Mouse (Mus musculus) thymus, postnatal 4 days (tissue): ENCODE data around the gene Arl1.
"Not testable (repeated sequence)": the region's sequence is repeated elsewhere in the genome, so short reads cannot be mapped to it uniquely, and the experiment has no call there.

Experiments used
- DNase-seq: peaks from one replicate; pipeline ENCODE4 v3.0.0; 2021

Gene Arl1

DNA sequence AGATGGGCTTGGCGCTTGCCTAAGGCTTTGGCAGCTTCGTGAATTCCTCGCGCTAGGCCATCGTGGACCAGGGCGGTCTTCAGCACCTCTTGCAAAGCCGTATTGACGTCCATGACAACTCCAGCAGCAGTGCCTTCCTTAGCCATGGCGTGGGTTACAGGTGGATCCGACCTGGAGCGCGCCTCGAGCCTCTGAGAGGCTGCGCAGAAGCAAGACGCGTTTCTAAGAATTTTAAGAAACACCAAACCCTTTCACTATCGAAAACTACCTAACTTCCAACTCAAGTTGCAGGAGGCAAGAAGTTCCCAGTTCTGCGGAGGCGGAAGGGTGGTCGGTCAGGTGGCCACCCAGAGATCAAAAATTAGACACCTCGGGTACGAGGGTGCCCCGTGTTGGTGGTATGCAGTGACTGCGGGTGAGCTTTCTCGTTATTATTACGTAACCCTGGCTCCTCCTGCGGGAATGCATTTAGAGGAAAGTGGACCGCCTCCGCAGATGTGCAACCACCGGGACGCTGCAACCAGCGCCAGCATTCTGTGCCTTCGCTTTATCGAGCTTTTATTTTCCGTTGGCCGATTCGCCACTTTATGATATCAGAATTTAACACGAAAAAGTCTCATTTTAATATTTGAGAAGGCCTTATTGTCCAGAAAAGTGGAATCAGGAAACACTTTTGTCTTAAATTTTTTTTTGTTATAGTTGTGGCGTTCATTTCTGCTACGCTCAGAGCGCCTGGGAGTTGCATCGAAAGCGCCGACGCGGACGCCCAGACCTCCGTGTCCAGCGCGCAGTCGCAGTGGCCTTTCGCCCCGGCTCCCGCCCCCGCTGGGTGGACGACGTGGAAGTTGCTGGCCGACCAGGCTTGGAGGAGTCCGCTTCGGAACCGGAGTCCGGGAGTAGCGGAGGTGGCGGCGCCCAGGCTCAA, at the start of gene Arl1:
Arl1 (plus strand) TSS at position 288 of the 925 bp plus-strand sequence.
- peak; percentile 90 for DNase-seq

GRCm38 (mm10) chr10:88682904-88683563, 47.6 kb upstream of the Arl1 start:
- no peak for DNase-seq

GRCm38 (mm10) chr10:88684925-88685324, 45.7 kb upstream of the Arl1 start, which contains the start of gene Spic:
Gene Spic (minus strand): TSS chr10:88685015.
- DNase-seq, result no peak

GRCm38 (mm10) chr10:88700938-88701337, 29.7 kb upstream of the Arl1 start:
- no peak for DNase-seq

- DNase-seq, result no peak
Observed at GRCm38 (mm10) chr10:88708671-88709523, 21.8 kb upstream of the Arl1 start.

GRCm38 (mm10) chr10:88712359-88712758, 18.3 kb upstream of the Arl1 start:
- DNase-seq, result no peak

DNA sequence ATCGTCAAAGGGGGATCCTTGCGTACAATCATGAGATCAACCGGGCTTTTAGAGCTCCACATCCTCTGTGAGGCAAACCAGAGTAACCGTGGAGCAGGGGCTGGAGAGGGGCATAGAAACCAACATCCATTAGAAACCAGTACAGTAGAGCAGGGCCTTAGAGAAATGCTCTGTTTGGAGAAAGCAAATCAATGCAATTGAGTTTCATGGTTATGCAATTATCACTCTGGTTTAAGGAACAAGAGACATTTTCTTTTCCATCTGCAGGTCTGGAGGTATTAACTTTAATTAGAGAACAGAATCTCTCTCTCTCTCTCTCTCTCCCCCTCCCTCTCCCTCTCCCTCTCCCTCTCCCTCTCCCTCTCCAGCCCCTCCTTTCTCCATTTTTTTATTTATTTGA, 15.9 kb upstream of the Arl1 start:
- DNase-seq, result no peak

DNA sequence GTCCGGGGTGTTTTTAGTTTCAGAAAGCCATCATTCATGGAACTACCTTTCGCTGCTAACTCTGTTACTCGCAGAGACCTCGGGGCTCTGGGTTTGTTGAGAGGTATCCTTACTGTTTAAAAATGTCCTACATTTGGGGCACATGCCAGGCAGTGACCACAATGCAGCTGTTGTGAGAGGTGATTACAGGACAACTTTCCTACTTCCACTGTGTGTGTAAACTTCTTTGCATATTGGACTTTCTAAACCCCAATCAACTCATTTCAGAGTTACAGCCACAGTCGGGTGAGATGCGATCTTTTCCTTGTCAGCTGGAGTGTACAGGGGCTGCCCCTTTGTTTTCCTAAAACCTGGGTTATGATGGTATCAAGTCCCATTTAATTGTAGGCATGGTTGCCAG, 15.0 kb upstream of the Arl1 start:
- no peak for DNase-seq

DNA sequence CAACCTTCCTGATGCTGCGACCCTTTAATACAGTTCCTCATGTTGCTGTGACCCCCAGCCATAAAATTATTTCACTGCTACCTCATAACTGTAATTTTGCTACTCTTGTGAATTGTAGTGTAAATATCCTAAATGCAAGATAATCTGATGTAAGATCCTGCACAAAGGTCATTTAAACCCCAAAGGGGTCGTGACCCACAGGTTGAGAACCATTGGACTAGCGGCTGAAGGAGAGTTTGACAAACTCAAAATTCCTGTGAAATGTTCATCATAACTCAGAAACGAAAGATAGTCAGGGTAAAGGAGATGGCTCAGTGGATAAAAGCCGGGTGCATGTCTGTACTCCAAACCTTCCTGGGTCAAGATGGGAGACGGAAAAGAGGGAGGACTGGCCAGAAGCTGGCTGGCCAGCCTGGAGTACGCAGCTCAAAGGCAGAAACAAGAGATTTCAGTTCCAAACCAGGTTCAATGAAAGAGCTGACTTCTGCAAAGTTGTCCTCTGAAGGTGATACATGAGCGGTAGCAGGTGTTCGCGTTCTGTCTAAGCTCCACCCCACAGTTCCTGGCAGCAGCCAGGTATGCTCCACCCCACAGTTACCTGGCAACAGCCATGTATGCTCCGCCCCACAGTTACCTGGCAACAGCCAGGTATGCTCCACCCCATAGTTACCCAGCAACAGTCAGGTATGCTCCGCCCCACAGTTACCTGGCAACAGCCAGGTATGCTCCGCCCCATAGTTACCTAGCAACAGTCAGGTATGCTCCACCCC, 13.5 kb upstream of the Arl1 start:
- no peak for DNase-seq

DNA sequence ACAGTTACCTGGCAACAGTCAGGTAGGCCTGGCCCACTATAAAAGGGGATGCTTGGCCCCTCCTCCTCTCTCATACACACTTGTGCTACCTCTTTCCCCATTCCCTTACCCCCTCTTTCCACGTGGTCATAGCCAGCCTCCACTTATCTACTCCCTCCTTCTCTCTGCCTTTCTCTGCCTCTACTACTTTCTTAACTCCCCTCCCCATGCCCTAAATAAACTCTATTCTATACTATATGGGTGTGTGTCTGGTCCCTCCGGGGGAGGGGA, 13.0 kb upstream of the Arl1 start:
- DNase-seq, result no peak

DNA sequence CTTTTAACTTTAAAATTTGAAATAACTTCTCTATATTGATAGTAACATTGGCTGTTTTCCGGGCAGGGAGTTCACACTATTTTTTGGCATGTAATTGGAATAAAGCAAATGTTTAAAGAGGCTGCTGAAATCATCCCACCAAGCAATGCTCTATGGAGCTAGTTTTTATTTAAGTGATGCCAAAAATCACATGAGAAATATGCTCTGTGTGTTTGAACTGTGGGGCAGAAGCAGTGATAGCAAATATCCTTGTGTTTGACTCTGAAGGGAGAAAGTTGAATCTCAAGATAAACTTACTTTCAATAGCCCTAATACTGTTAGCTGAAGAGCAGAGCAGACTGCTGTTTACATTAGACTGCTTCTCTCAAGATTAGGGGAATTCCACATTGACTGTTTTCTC, 11.0 kb upstream of the Arl1 start:
- no peak for DNase-seq

GRCm38 (mm10) chr10:88725343-88725742, 5.3 kb upstream of the Arl1 start:
- no peak for DNase-seq

DNA sequence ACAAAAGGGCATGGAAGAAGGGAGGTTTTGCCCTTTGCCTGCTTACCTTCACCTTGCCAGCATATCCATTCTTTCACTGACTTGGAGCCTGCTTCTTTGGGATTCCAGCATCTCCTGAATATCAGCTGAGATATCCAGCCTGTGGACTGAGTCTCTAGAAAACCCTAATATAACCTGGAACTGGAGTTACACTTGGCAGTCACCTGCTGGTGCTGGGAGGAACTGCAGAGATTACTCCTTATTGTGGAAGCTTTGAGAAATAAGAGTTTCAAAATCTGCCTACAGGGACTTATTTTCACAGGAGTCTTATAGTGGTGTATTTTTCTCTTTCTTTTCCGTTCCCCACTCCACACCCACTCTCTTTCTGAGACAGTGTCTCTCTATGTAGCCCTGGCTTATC, 3.5 kb upstream of the Arl1 start:
- DNase-seq, result peak; percentile 73

DNA sequence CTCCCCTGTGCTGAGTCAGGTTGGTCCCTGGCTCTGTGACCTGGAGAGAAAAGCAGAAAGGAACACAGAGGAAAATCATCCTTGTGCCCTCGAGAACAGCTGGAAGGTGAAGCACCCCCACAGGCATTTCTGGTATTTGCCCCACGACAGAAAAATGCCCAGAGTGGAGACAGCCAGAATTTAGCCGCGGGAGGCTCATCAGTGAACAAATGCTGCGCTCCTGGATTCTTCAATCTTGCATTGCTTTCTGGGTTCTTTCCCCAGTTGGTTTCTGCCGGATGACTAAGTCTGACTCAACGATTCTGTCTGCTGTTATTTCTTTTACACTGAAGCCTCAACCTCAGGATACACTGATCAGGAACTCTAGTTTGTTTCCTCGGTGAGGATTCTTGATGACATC, 2.5 kb upstream of the Arl1 start:
- no peak for DNase-seq

GRCm38 (mm10) chr10:88731496-88732308, 1.0 kb downstream of the Arl1 start:
- no peak for DNase-seq

DNA sequence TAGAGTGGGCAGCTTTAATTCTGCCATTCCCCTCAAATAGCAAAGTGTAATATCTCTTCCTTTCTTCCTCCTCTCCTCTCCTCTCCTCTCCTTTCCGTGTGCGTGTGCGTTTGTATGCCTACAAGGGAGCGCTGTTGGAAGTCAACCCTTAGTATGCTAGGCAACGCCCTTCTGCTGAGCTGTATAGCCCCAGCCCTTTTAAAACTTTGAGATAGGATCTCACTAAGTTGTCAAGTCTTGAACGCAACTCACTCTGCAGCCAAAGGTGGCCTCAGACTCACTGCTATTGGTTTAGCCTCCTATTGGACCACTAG, 1.6 kb downstream of the Arl1 start:
- DNase-seq, result no peak

GRCm38 (mm10) chr10:88739074-88739473, 8.4 kb downstream of the Arl1 start:
- not testable (repeated sequence) for DNase-seq

DNA sequence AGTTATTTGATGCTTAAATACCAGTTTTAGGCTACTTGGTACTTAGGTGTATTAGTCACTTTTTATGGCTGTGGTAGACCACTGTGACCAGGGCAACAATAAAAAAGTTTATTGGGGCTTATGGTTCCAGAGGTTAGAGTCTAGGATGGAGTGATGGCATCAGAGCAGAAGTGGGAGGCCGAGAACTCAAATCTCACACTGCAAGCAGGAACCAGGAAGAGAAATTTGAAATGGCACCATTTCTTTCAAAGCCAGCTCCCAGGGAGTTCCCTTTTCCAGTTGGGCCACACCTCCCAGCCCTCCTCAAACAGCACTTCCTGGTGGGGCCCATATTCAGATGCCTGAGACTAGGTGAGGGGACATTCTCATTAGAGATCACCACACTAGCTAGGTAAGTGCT, 9.2 kb downstream of the Arl1 start:
- no peak for DNase-seq

DNA sequence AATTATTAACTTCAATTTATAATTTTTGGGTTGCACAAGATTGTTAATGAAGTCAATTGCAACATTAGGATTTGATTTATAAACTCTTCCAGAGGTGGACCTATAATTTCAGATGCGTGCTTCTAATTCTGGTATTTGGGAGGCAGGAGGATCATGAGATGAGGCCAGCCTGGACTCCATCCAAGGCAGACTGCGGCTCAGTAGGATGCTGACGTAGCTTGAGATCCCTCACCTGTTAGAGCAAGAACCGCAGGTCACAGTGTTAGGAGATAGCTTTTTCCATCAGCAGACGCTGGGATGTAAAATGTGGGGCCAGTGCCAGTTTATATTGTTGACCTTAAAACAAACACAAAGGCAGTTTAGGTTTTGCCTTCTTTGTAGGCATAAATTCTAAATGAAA, 10.1 kb downstream of the Arl1 start:
- no peak for DNase-seq

DNA sequence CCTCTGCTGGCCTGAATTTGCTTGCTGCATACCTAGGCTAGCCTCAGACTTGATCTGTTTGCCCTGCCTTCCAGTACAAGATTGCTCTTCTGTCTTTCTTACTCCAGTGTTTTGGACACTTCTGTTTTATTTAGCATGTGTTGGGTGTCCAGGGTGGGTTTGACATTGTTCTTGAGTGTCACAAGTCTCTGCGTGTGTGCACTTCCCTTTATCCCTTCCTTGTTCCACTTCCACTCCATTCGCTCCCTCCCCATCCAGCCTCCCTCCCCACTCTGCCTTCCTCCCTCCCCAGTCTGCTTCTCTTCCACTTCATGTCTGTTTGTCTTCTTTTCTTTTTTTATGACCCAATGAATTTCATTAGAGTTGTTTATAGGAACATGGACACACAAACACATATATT, 10.8 kb downstream of the Arl1 start:
- DNase-seq, result no peak

DNA sequence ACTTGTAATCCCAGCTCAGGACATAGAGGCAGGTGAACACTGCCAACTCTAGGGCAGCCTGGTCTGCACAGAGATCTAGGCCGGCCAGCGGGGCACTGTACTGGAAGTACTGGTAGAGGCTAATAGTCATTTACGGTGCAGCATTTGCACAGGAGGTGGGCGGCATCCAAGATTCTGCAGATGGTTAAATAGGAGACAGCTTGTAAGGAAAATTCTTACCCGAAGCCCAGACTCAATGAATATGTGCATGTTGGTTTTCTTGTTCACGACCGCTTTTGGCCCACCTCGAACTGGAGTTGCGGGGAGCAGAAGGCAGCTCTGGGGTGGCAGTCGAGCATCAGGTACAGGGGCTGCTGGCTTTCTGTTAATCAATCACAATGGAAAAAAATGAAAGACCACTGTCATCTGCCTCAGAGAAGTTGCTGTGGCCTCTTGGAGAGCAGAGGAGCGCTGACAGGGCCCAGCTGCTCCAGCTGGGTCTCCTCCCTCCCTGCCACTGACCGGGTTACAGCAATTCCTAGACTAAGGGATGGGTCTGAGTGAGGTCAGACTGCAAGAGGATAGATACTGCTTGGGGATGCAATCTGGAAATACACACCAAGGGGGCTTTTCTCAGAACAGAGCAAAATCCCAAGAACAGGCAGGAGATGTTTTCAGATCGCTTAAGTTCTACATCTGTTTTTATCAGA, 31.0 kb downstream of the Arl1 start:
- DNase-seq, result no peak
